Mouse (Mus musculus) MEL (cell line): ENCODE results near the gene Inpp5a.

Experiments
- CHD1 ChIP-seq: IDR thresholded peaks from 2 replicates; pipeline ENCODE4 v1.6.1; 2012; ENCODE audit warnings: low read depth, mild to moderate bottlenecking, inconsistent platforms, low read length, improper control_type of control experiment
- CTCF ChIP-seq, 3 experiments: IDR thresholded peaks in 2 of 3; conservative IDR thresholded peaks in 1 of 3; 2 replicates each; pipeline ENCODE4 v1.5.1; 2011 to 2012; ENCODE audit warnings: low read length in 3 of 3, low read depth in 2 of 3, mild to moderate bottlenecking in 2 of 3, improper control_type of control experiment in 1 of 3, inconsistent platforms in 1 of 3, mixed read lengths in 1 of 3, moderate library complexity in 1 of 3; ENCODE audit not compliant: control insufficient read depth in 1 of 3, insufficient read depth in 1 of 3, poor library complexity in 1 of 3, severe bottlenecking in 1 of 3
- E2F4 ChIP-seq: IDR thresholded peaks from 2 replicates; pipeline ENCODE4 v1.6.1; 2011; ENCODE audit warnings: low read depth, low read length, improper control_type of control experiment, borderline replicate concordance
- EP300 ChIP-seq, 2 experiments: IDR thresholded peaks; 2 replicates each; pipeline ENCODE4 v1.6.1; 2011; ENCODE audit warnings: improper control_type of control experiment in 2 of 2, low read length in 2 of 2, low read depth in 1 of 2, mild to moderate bottlenecking in 1 of 2
- GATA1 ChIP-seq: IDR thresholded peaks from 2 replicates; pipeline ENCODE4 v1.6.1; 2011; ENCODE audit warnings: low read depth, low read length, improper control_type of control experiment
- HCFC1 ChIP-seq: IDR thresholded peaks from 2 replicates; pipeline ENCODE4 v1.6.1; 2012; ENCODE audit warnings: low read depth, mild to moderate bottlenecking, inconsistent platforms, low read length, improper control_type of control experiment, moderate library complexity
- KAT2A ChIP-seq: conservative IDR thresholded peaks from 2 replicates; pipeline ENCODE4 v1.6.1; 2012; ENCODE audit warnings: low read depth, low read length, improper control_type of control experiment, inconsistent platforms
- MAFK ChIP-seq: IDR thresholded peaks from 2 replicates; pipeline ENCODE4 v1.6.1; 2011; ENCODE audit warnings: low read depth, mild to moderate bottlenecking, low read length, improper control_type of control experiment, borderline replicate concordance
- POLR2A ChIP-seq, 2 experiments: IDR thresholded peaks; 2 replicates each; pipeline ENCODE4 v1.6.1; 2011 to 2012; ENCODE audit warnings: low read length in 2 of 2, mild to moderate bottlenecking in 2 of 2, control low read depth in 1 of 2, improper control_type of control experiment in 1 of 2, low read depth in 1 of 2, moderate library complexity in 1 of 2; ENCODE audit not compliant: control insufficient read depth in 1 of 2, insufficient read depth in 1 of 2, poor library complexity in 1 of 2
- SMC3 ChIP-seq: IDR thresholded peaks from 2 replicates; pipeline ENCODE4 v1.6.1; 2011; ENCODE audit warnings: low read depth, low read length, improper control_type of control experiment
- TBP ChIP-seq: IDR thresholded peaks from 2 replicates; pipeline ENCODE4 v1.8.0; 2011; ENCODE audit warnings: low read depth, low read length, improper control_type of control experiment
- UBTF ChIP-seq: IDR thresholded peaks from 2 replicates; pipeline ENCODE4 v1.6.1; 2012; ENCODE audit warnings: low read depth, mild to moderate bottlenecking, inconsistent platforms, low read length, improper control_type of control experiment, moderate library complexity, borderline replicate concordance; ENCODE audit not compliant: insufficient read depth
- ZC3H11A ChIP-seq: IDR thresholded peaks from 2 replicates; pipeline ENCODE4 v1.6.1; 2012; ENCODE audit warnings: low read depth, mild to moderate bottlenecking, inconsistent platforms, low read length, improper control_type of control experiment
- ZKSCAN1 ChIP-seq: IDR thresholded peaks from 2 replicates; pipeline ENCODE4 v1.6.1; 2012; ENCODE audit warnings: low read depth, mild to moderate bottlenecking, inconsistent platforms, low read length, improper control_type of control experiment, moderate library complexity

DNA sequence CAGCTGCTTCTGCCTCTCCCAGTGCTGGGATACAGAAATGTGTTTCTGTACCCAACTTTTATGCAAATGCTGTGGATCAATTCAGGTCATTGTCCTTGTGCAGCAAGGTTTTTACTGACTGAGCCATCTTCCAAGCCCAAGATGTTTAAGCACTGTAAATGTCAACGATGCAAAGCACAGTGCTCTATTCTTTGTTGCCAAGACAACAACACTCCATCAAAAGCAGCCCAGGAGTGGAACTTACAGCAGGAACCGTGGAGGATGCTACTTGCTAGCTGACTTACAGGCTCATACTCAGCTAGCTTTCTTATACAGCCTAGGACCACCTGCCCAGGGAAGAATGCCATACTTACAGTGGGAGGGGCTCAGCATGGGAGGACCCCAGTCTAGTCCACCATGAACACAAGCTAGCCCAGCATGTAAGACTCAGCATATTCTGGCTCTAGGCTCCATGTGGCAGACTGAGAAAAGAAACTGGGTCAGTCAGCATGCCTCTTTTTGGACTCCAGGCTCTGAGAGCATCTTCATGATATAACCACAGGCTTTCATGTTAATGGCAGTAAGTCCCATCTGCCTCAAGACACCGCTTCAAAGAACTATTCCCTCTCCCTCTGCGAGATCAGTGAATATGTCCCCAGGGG is 47.8 kb upstream of the Inpp5a start:
- TF ChIP-seq HCFC1 (no peak), POLR2A (IDR thresholded peaks at IDR 0.05; ENCODE audit: control insufficient read depth in 1 of 2, insufficient read depth in 1 of 2, low read depth in 1 of 2, low read length in 2 of 2, poor library complexity in 1 of 2) (no peak), TBP (no peak), ZC3H11A (no peak), CTCF (IDR thresholded peaks at IDR 0.05 in 2 of 3, conservative IDR thresholded peaks at IDR 0.05 in 1 of 3; ENCODE audit: control insufficient read depth in 1 of 3, insufficient read depth in 1 of 3, low read depth in 2 of 3, low read length in 3 of 3, poor library complexity in 1 of 3, severe bottlenecking in 1 of 3) (no peak), GATA1 (no peak), MAFK (no peak), EP300 (IDR thresholded peaks at IDR 0.05; ENCODE audit: low read depth in 1 of 2, low read length in 2 of 2) (no peak), E2F4 (no peak), KAT2A (no peak), CHD1 (no peak), ZKSCAN1 (no peak), UBTF (no peak), SMC3 (no peak)
